Mouse (Mus musculus) G1E (cell line): Measurements from ENCODE around the gene Themis2. TPM values are rescaled to one million over a fixed set of nuclear protein-coding genes. Genes with fewer than 3 reads are reported as not detected.

Experiments
- ATAC-seq: 2 replicates; pipeline ENCODE4 v1.8.0; 2016; ENCODE audit warnings: mild to moderate bottlenecking; ENCODE audit not compliant: insufficient number of reproducible peaks, poor library complexity, low FRiP score, severe bottlenecking; ENCODE audit errors: extremely low read depth
- DNase-seq: peaks from one replicate; pipeline ENCODE4 v3.0.0; 2012; ENCODE audit warnings: low spot score
- H3K27me3 ChIP-seq: 2 replicates; pipeline ENCODE4 v1.6.1; 2012; ENCODE audit warnings: mild to moderate bottlenecking, low read length, inconsistent platforms; ENCODE audit not compliant: insufficient read depth
- H3K36me3 ChIP-seq: replicated peaks from 2 replicates; pipeline ENCODE3; 2012; ENCODE audit warnings: mild to moderate bottlenecking, inconsistent platforms
- H3K4me1 ChIP-seq: 2 replicates; pipeline ENCODE4 v1.6.1; 2012; ENCODE audit warnings: low read depth, low read length, inconsistent platforms, mixed read lengths; ENCODE audit not compliant: insufficient read depth
- H3K4me3 ChIP-seq: 2 replicates; pipeline ENCODE4 v1.5.1; 2012; ENCODE audit warnings: low read depth, mild to moderate bottlenecking, inconsistent platforms, low read length, moderate library complexity, mixed read lengths
- H3K9me3 ChIP-seq: replicated peaks from 2 replicates; pipeline ENCODE4 v1.6.1; 2012; ENCODE audit warnings: inconsistent platforms
- CTCF ChIP-seq: IDR thresholded peaks from 2 replicates; pipeline ENCODE4 v1.5.1; 2012; ENCODE audit warnings: low read depth, low read length, inconsistent platforms, mixed read lengths
- GATA1 ChIP-seq: IDR thresholded peaks from 2 replicates; pipeline ENCODE4 v1.6.1; 2012; ENCODE audit warnings: borderline replicate concordance, low read length, inconsistent platforms, mixed read lengths
- GATA2 ChIP-seq: IDR thresholded peaks from 2 replicates; pipeline ENCODE4 v1.6.1; 2012; ENCODE audit warnings: low read depth, low read length, inconsistent platforms, borderline replicate concordance
- POLR2AphosphoS5 ChIP-seq: IDR thresholded peaks from 2 replicates; pipeline ENCODE4 v1.6.1; 2012; ENCODE audit warnings: low read depth, low read length, inconsistent platforms; ENCODE audit not compliant: insufficient replicate concordance
- TAL1 ChIP-seq: conservative IDR thresholded peaks from 2 replicates; pipeline ENCODE4 v1.6.1; 2012; ENCODE audit warnings: low read depth, low read length, inconsistent platforms, mixed read lengths
- polyA plus RNA-seq: library from polyadenylated mRNA; stranded (reverse); fragments of >175 nt; gene quantifications from 2 replicates; pipeline ENCODE4 v1.2.3, GENCODE M21; 2012
- total RNA-seq, 2 experiments: library from RNA; stranded (forward) in 1 of 2; stranded (reverse) in 1 of 2; fragments of 200-1000 nt in 1 of 2; fragments of >200 nt in 1 of 2; fragmentation: Nextera tagmentation in 1 of 2; gene quantifications; 2 replicates each; pipeline ENCODE4 v1.2.3; 2014 to 2017

Gene Themis2
- total and polyA plus RNA-seq, 3 experiments, result 0.16 to 0.55 (median 0.38) TPM

DNA sequence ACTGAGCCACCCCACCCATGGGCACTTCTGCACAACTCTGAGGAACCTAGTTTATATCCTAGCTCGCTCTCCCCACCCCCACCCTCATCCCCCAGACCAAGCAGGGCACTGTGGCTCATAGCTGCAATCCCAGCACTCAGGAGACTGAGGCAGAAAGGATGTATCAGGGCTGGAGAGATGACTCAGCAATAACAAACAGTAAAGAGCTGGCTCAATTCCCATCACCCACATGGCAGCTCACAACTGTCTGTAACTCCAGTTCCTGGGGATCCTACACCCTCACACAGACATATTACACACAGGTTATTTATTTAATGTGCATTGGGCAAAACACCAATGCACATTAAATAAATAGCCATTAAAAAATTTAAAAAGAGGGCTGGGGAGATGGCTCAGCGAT is 60.8 kb downstream of the Themis2 start:
- no peak overlapping the region for H3K4me3 ChIP-seq
- DNase-seq (no peak), ATAC-seq (no peak)
- H3K9me3 ChIP-seq, result no peaks in the 10 kb centered on the region
- peaks cover 25% of the 10 kb centered on the region for H3K27me3 ChIP-seq
- H3K4me1 ChIP-seq, result peaks cover 50% of the 10 kb centered on the region
- TF ChIP-seq POLR2AphosphoS5 (no peak), TAL1 (no peak), GATA2 (no peak), GATA1 (no peak), CTCF (no peak)
- peaks cover 4% of the 10 kb centered on the region for H3K36me3 ChIP-seq

DNA sequence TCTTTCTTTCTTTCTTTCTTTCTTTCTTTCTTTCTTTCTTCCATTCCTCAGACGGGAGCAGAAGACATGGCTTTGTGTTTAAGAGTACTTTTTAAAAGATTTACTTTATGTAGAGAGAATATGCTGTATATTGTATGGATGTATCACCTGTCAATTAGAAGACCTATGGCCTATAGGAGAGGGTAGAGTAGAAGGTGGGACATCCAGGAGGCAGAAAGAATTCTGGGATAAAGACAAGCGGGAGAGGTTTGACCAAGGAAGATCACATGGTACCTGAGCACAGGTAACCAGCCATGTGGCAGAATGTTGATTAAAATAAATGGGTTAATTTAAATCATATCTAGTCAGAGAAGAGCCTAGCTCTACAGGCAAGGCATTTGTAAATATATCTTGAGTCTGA is 61.4 kb downstream of the Themis2 start:
- TF ChIP-seq GATA2 (no peak), POLR2AphosphoS5 (no peak), GATA1 (no peak), TAL1 (no peak), CTCF (no peak)
- ATAC-seq, result no peak
- H3K4me1 ChIP-seq, result peaks cover 50% of the 10 kb centered on the region
- no peak for DNase-seq
- peaks cover 21% of the 10 kb centered on the region for H3K27me3 ChIP-seq
- H3K4me3 ChIP-seq, result no peak overlapping the region
- H3K36me3 ChIP-seq, result peaks cover 6% of the 10 kb centered on the region
- H3K9me3 ChIP-seq, result no peaks in the 10 kb centered on the region

DNA sequence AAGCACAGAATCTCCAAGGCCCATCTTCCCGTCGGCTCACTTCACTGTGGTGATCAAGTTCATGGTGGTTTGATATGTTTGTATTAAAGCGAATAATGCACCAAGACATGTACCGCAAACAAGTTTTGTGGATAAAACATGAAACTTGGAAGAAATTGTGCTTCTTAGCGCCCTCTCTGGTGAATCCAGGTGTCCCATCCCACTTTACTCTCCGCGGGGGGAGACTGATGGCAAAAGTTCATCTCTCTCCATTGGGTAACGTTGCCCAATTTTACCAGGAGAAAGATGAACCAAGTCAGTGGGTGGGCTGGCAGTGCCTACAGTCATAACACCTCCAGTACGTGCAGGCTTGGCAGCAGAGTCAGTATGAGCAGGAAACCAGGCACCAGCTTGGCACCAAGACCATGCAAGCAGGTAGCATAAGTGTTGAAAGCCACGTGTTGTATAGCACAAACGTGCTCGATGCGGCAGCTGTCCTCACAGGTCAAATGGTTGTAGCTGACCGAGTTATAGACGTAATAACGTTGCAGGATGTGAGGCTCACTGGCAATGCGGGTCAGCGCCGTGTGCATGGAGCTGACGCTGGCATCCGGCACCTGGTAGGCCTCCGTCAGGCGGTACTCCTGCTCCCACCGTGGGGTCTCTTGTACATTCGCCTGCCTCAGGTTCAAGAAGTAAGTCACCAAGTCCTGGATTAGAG is 63.0 kb downstream of the Themis2 start:
- Histone ChIP-seq H3K36me3 (peaks cover 10% of the 10 kb centered on the region), H3K9me3 (no peaks in the 10 kb centered on the region), H3K4me1 (peaks cover 55% of the 10 kb centered on the region), H3K4me3 (no peak overlapping the region), H3K27me3 (peaks cover 7% of the 10 kb centered on the region; the same call in 1 of the 2 replicates)
- DNase-seq (no peak), ATAC-seq (no peak)
- TF ChIP-seq GATA2 (no peak), TAL1 (no peak), CTCF (no peak), POLR2AphosphoS5 (no peak), GATA1 (no peak)

DNA sequence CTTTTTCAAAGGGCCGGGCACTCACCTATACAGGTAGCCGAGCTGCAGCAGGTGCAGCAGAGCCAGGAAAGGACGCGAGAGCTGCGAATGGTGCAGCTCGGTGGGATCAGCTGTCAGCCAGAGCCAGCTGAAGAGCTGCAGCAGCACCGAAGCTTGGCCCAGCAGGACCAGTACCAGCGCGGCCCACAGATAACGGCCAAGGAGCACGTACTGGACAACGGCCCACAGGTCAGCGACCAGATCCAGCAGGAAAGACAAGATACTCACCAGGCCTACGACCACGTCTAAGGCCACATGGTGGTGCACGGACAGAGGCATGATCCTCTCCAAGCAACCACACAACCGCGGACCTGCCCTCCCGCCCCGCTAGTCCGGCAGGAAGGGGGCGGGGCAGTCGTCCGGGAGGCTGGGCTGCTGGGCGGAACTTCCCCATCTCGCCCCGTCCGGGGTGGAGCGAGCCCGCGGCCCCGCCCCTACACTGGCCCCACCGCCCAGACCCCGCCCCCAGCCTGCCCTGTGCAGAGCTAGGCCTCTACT is 64.0 kb downstream of the Themis2 start, which contains the start of gene Xkr8:
Gene Xkr8 (minus strand): TSS at position 399 of the 537 bp plus-strand sequence.
- H3K4me1 ChIP-seq, result peaks cover 60% of the 10 kb centered on the region
- ATAC-seq, result peak; percentile 79
- no peak for TF ChIP-seq POLR2AphosphoS5
- no peak for TF ChIP-seq CTCF
- no peak for TF ChIP-seq TAL1
- TF ChIP-seq GATA1, result no peak
- no peak for TF ChIP-seq GATA2

More for the DNA sequence above, 64.0 kb downstream of the Themis2 start, which contains the start of gene Xkr8:
- Histone ChIP-seq H3K27me3 (no peaks in the 10 kb centered on the region; the same call in 1 of the 2 replicates), H3K4me3 (peak within 1 kb of the TSS; percentile 86), H3K9me3 (no peaks in the 10 kb centered on the region), H3K36me3 (peaks cover 21% of the 10 kb centered on the region)
- peak; percentile 96 for DNase-seq

Other genes starting within 250 kb of the Themis2 start
- gene Ptafr, start 232.3 kb downstream of the Themis2 start, total RNA-seq (2014; fragmentation: Nextera tagmentation), result not detected in 2 replicates
- gene Ptafr, start 232.3 kb downstream of the Themis2 start, total RNA-seq (2017), result 2.0 and 2.1 TPM in 2 replicates
- gene Ptafr, start 232.3 kb downstream of the Themis2 start, polyA plus RNA-seq, result 0.02 and 0.03 TPM in 2 replicates
- 82.6 and 101 TPM in 2 replicates for gene Eya3, start 157.4 kb downstream of the Themis2 start, total RNA-seq (2014; fragmentation: Nextera tagmentation)
- gene Eya3, start 157.4 kb downstream of the Themis2 start, total RNA-seq (2017), result 31.0 and 35.0 TPM in 2 replicates
- gene Eya3, start 157.4 kb downstream of the Themis2 start, polyA plus RNA-seq, result 2.2 and 4.3 TPM in 2 replicates
- 0.75 and 1.2 TPM in 2 replicates for gene Xkr8, start 63.8 kb downstream of the Themis2 start, total RNA-seq (2014; fragmentation: Nextera tagmentation)
- 1.6 and 5.1 TPM in 2 replicates for gene Xkr8, start 63.8 kb downstream of the Themis2 start, total RNA-seq (2017)
- 0.17 and 0.46 TPM in 2 replicates for gene Xkr8, start 63.8 kb downstream of the Themis2 start, polyA plus RNA-seq
- not detected in 2 replicates for gene Smpdl3b, start 39.1 kb downstream of the Themis2 start, total RNA-seq (2014; fragmentation: Nextera tagmentation)
- gene Smpdl3b, start 39.1 kb downstream of the Themis2 start, total RNA-seq (2017), result 0.23 and 0.33 TPM in 2 replicates
- 0.04 and 0.08 TPM in 2 replicates for gene Smpdl3b, start 39.1 kb downstream of the Themis2 start, polyA plus RNA-seq
- 48.8 and 56.5 TPM in 2 replicates for gene Rpa2, start 28.1 kb downstream of the Themis2 start, total RNA-seq (2014; fragmentation: Nextera tagmentation)
- gene Rpa2, start 28.1 kb downstream of the Themis2 start, total RNA-seq (2017), result 76.3 and 83.1 TPM in 2 replicates
- gene Rpa2, start 28.1 kb downstream of the Themis2 start, polyA plus RNA-seq, result 109 and 132 TPM in 2 replicates
- 52.9 and 58.8 TPM in 2 replicates for gene Ppp1r8, start 46.8 kb upstream of the Themis2 start, total RNA-seq (2014; fragmentation: Nextera tagmentation)
- gene Ppp1r8, start 46.8 kb upstream of the Themis2 start, total RNA-seq (2017), result 69.7 and 73.5 TPM in 2 replicates
- gene Ppp1r8, start 46.8 kb upstream of the Themis2 start, polyA plus RNA-seq, result 42.8 and 52.6 TPM in 2 replicates
- 34.8 and 36.9 TPM in 2 replicates for gene Stx12, start 88.1 kb upstream of the Themis2 start, total RNA-seq (2014; fragmentation: Nextera tagmentation)
- gene Stx12, start 88.1 kb upstream of the Themis2 start, total RNA-seq (2017), result 35.2 and 39.6 TPM in 2 replicates
- gene Stx12, start 88.1 kb upstream of the Themis2 start, polyA plus RNA-seq, result 6.6 and 6.7 TPM in 2 replicates
- 24.2 and 25.9 TPM in 2 replicates for gene Fam76a, start 126.2 kb upstream of the Themis2 start, total RNA-seq (2014; fragmentation: Nextera tagmentation)
- 28.3 and 39.8 TPM in 2 replicates for gene Fam76a, start 126.2 kb upstream of the Themis2 start, total RNA-seq (2017)
- gene Fam76a, start 126.2 kb upstream of the Themis2 start, polyA plus RNA-seq, result 15.4 and 16.2 TPM in 2 replicates
- not detected in 2 replicates for gene Fgr, start 177.7 kb upstream of the Themis2 start, total RNA-seq (2014; fragmentation: Nextera tagmentation)
- 0.05 TPM in 1 of 2 replicates, not detected in the other for gene Fgr, start 177.7 kb upstream of the Themis2 start, total RNA-seq (2017)
- not detected in 2 replicates for gene Fgr, start 177.7 kb upstream of the Themis2 start, polyA plus RNA-seq
- gene Ahdc1, start 214.9 kb upstream of the Themis2 start, total RNA-seq (2014; fragmentation: Nextera tagmentation), result 15.6 and 19.8 TPM in 2 replicates
- 2.7 TPM in 2 replicates for gene Ahdc1, start 214.9 kb upstream of the Themis2 start, total RNA-seq (2017)
- gene Ahdc1, start 214.9 kb upstream of the Themis2 start, polyA plus RNA-seq, result 37.6 and 37.9 TPM in 2 replicates